Mouse (Mus musculus) kidney, postnatal 0 days (tissue): ENCODE data around the gene Lbh. TPM values are rescaled to one million over a fixed set of nuclear protein-coding genes. Genes with fewer than 3 reads are reported as not detected.

ENCODE experiments used
- ATAC-seq: fragments of 200-750 bp; cut with Nextera tagmentation; replicated peaks from 2 replicates; pipeline ENCODE4 v1.8.0; 2017; ENCODE audit warnings: low read depth, moderate number of reproducible peaks, moderate TSS enrichment, moderate library complexity; ENCODE audit not compliant: low FRiP score
- DNase-seq: peaks from one replicate; pipeline ENCODE4 v3.0.0-alpha.2; 2016; ENCODE audit warnings: low spot score
- H3K27ac ChIP-seq: fragments of 300-500 bp; sonication (generic); 2 replicates; pipeline ENCODE4 v1.5.1; 2014; ENCODE audit warnings: mild to moderate bottlenecking
- H3K27me3 ChIP-seq: fragments of 300-500 bp; sonication (generic); 2 replicates; pipeline ENCODE4 v1.6.1; 2014; ENCODE audit warnings: low read length, mixed read lengths; ENCODE audit not compliant: insufficient read depth
- H3K36me3 ChIP-seq: fragments of 300-500 bp; sonication (generic); 2 replicates; pipeline ENCODE4 v1.6.1; 2014; ENCODE audit warnings: low read length, mixed read lengths; ENCODE audit not compliant: insufficient read depth
- H3K4me1 ChIP-seq: fragments of 300-500 bp; sonication (generic); replicated peaks from 2 replicates; pipeline ENCODE4 v1.6.1; 2014; ENCODE audit warnings: antibody characterized with exemption, low read length, mixed read lengths; ENCODE audit not compliant: insufficient read depth
- H3K4me2 ChIP-seq: fragments of 300-500 bp; sonication (generic); 2 replicates; pipeline ENCODE4 v1.6.1; 2014; ENCODE audit warnings: mild to moderate bottlenecking, low read length, moderate library complexity, mixed read lengths
- H3K4me3 ChIP-seq: fragments of 300-500 bp; sonication (generic); replicated peaks from 2 replicates; pipeline ENCODE4 v1.5.1; 2014; ENCODE audit warnings: low read depth, low read length
- H3K9ac ChIP-seq: fragments of 300-500 bp; sonication (generic); 2 replicates; pipeline ENCODE4 v1.6.1; 2014; ENCODE audit warnings: low read depth, low read length
- H3K9me3 ChIP-seq: fragments of 300-500 bp; sonication (generic); replicated peaks from 2 replicates; pipeline ENCODE4 v1.6.1; 2016; ENCODE audit warnings: low read length, inconsistent platforms, mixed read lengths
- CTCF ChIP-seq: IDR thresholded peaks from 2 replicates; pipeline ENCODE4 v1.5.1; 2016; ENCODE audit warnings: antibody characterized with exemption, low read depth, mild to moderate bottlenecking, moderate library complexity
- WGBS: fragments of 180-500 bp; shearing (Covaris S2); extraction: QIAGEN DNeasy Blood & Tissue Kit; methylation state at CpG from one replicate; pipeline ENCODE4 v1.1.7; 2014; 5-methylcytosine and 5-hydroxymethylcytosine counted together
- polyA plus RNA-seq: library from polyadenylated mRNA; unstranded; fragments of >200 nt; fragmentation: Nextera tagmentation; extraction: Ambion mirVana; gene quantifications from 2 replicates; pipeline ENCODE4 v1.2.1, GENCODE M21; 2015

Lbh gene
- polyA plus RNA-seq, 1 experiment from 2014 or later = 8.9 TPM

GRCm38 (mm10) chr17:72934653-72935052 is 16.5 kb downstream of the Lbh start:
- ATAC-seq (no peak), DNase-seq (no peak)
- Histone ChIP-seq H3K27ac (peak overlapping the region; percentile 34), H3K9me3 (no peaks in the 10 kb centered on the region), H3K27me3 (no peaks in the 10 kb centered on the region), H3K4me3 (no peak overlapping the region), H3K9ac (no peak overlapping the region), H3K4me1 (peaks cover 13% of the 10 kb centered on the region), H3K4me2 (no peak overlapping the region), H3K36me3 (peaks cover under 1% of the 10 kb centered on the region; the same call in 1 of the 2 replicates)
- TF ChIP-seq CTCF = no peak
- WGBS = 56% methylated on average over 3 of the region's 3 CpGs

- peaks cover 13% of the 10 kb centered on the region for H3K4me1 ChIP-seq
- DNase-seq (peak; percentile 76), ATAC-seq (no peak)
- no peak overlapping the region for H3K4me2 ChIP-seq
- H3K27me3 ChIP-seq = no peaks in the 10 kb centered on the region
- H3K4me3 ChIP-seq = no peak overlapping the region
- 44% methylated on average over 7 of the region's 7 CpGs for WGBS
- H3K9me3 ChIP-seq = no peaks in the 10 kb centered on the region
- H3K27ac ChIP-seq = peak overlapping the region; percentile 50; the same call in 1 of the 2 replicates
- TF ChIP-seq CTCF = no peak
- H3K9ac ChIP-seq = no peak overlapping the region
- peaks cover 10% of the 10 kb centered on the region; the same call in 1 of the 2 replicates for H3K36me3 ChIP-seq
Measured at GRCm38 (mm10) chr17:72935921-72936320, 17.8 kb downstream of the Lbh start.

GRCm38 (mm10) chr17:72936336-72936735 is 18.2 kb downstream of the Lbh start:
- no peak overlapping the region for H3K4me2 ChIP-seq
- H3K27ac ChIP-seq = no peak overlapping the region
- DNase-seq = no peak
- 70% methylated on average over 3 of the region's 3 CpGs for WGBS
- peaks cover 10% of the 10 kb centered on the region; the same call in 1 of the 2 replicates for H3K36me3 ChIP-seq
- H3K9me3 ChIP-seq = no peaks in the 10 kb centered on the region
- ATAC-seq = no peak
- peaks cover 13% of the 10 kb centered on the region for H3K4me1 ChIP-seq
- H3K27me3 ChIP-seq = no peaks in the 10 kb centered on the region
- no peak overlapping the region for H3K4me3 ChIP-seq
- H3K9ac ChIP-seq = no peak overlapping the region
- no peak for TF ChIP-seq CTCF

- 56% methylated on average over 9 of the region's 9 CpGs for WGBS
- no peak for ATAC-seq
- no peak overlapping the region for H3K4me3 ChIP-seq
- no peak overlapping the region for H3K9ac ChIP-seq
- no peak for TF ChIP-seq CTCF
- H3K9me3 ChIP-seq = no peaks in the 10 kb centered on the region
- no peaks in the 10 kb centered on the region for H3K27me3 ChIP-seq
- no peak overlapping the region for H3K4me2 ChIP-seq
- peaks cover 13% of the 10 kb centered on the region for H3K4me1 ChIP-seq
- peak overlapping the region; percentile 64; the same call in 1 of the 2 replicates for H3K27ac ChIP-seq
- H3K36me3 ChIP-seq = peaks cover 10% of the 10 kb centered on the region; the same call in 1 of the 2 replicates
- no peak for DNase-seq
Measured at GRCm38 (mm10) chr17:72937204-72937603, 19.1 kb downstream of the Lbh start.

- TF ChIP-seq CTCF = no peak
- no peak overlapping the region for H3K27ac ChIP-seq
- DNase-seq (no peak), ATAC-seq (no peak)
- peaks cover 10% of the 10 kb centered on the region; the same call in 1 of the 2 replicates for H3K36me3 ChIP-seq
- WGBS = 69% methylated on average over 11 of the region's 11 CpGs
- H3K9ac ChIP-seq = no peak overlapping the region
- no peaks in the 10 kb centered on the region for H3K9me3 ChIP-seq
- no peaks in the 10 kb centered on the region for H3K27me3 ChIP-seq
- no peak overlapping the region for H3K4me2 ChIP-seq
- no peak overlapping the region for H3K4me3 ChIP-seq
- peaks cover 13% of the 10 kb centered on the region for H3K4me1 ChIP-seq
Measured at GRCm38 (mm10) chr17:72938026-72938795, 20.1 kb downstream of the Lbh start.

- Histone ChIP-seq H3K36me3 (peaks cover 10% of the 10 kb centered on the region; the same call in 1 of the 2 replicates), H3K9me3 (no peaks in the 10 kb centered on the region), H3K4me1 (peaks cover 13% of the 10 kb centered on the region), H3K27ac (no peak overlapping the region), H3K9ac (no peak overlapping the region), H3K4me3 (no peak overlapping the region), H3K27me3 (no peaks in the 10 kb centered on the region), H3K4me2 (no peak overlapping the region)
- WGBS = 85% methylated on average over 15 of the region's 15 CpGs
- TF ChIP-seq CTCF = no peak
- DNase-seq (no peak), ATAC-seq (no peak)
Measured at GRCm38 (mm10) chr17:72938871-72939568, 20.9 kb downstream of the Lbh start.
